Mouse (Mus musculus): ENCODE measurements around the gene Tbcb. TPM values are rescaled to one million over a fixed set of nuclear protein-coding genes. Genes with fewer than 3 reads are reported as not detected.
A peak's percentile ranks its signal among the peaks of the same experiment; 100 is the strongest.
"Not testable (repeated sequence)": the region's sequence is repeated elsewhere in the genome, so short reads cannot be mapped to it uniquely, and the experiment has no call there.

Gene Tbcb
- total RNA-seq, 2 experiments from 2014 or later, result 115 to 136 TPM

DNA sequence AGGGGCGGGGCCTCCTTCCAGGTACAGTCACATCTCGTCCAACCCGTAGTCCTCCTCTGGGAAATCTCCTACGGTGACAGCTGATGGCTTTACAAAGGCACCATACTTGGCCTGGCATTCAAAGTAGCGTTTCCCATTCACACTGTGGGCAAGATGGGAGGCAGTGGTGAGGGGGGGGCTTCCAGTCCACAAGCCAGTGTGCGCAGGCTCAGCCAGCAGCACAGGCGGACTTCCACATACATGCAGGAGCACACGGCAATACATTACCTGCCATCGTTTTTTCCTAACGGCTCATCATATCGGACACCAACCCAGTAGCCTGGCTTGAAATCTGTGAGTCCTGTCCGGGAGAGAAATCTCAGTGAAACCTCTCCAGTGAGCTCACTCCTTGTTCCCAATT, 7.9 kb downstream of the Tbcb start:
- DNase-seq (ENCODE audit: extremely low spot score in 1 of 2, low spot score in 1 of 2), result no peak

DNA sequence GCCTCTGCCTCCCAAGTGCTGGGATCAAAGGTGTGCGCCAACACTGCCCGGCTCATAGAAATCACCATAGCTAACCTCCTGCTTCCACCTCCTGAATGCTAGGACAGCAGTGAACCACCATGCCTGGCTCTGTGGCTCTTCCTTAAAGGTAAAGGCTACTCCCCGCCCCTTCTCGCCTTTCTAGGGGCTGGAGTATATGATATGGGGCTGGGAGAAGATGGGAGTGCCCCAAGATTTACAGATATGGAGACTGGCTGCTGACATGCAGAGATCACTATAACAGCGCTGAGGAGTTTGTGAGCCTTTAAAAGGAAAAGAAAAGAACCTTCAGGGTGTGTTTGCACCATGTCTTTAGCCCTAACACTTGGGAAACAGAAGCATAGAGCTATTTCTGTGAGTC, 9.9 kb downstream of the Tbcb start:
- DNase-seq (ENCODE audit: extremely low spot score in 1 of 2, low spot score in 1 of 2), result no peak

DNA sequence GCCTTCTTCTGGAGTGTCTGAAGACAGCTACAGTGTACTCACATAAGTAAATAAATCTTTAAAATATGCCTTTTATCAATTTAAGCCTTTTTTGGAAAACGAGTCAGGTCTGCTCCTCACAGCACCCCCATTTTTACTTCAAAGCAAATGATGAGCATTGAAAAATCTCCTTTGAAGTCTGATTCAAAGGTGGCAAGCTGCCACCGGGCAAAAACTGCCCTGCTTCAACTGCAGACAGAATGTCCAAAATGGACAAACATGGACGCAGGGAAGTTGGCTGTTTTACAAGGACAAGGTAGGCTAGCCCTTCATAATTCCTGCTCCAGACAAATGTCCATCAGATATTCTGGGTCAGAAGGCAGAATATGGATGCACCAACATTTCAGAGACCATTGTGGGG, 10.6 kb downstream of the Tbcb start:
- no peak for DNase-seq (ENCODE audit: extremely low spot score in 1 of 2, low spot score in 1 of 2)

- DNase-seq (ENCODE audit: extremely low spot score in 1 of 2, low spot score in 1 of 2), result no peak
Measured at GRCm38 (mm10) chr7:30220008-30220356, 12.1 kb downstream of the Tbcb start.

DNA sequence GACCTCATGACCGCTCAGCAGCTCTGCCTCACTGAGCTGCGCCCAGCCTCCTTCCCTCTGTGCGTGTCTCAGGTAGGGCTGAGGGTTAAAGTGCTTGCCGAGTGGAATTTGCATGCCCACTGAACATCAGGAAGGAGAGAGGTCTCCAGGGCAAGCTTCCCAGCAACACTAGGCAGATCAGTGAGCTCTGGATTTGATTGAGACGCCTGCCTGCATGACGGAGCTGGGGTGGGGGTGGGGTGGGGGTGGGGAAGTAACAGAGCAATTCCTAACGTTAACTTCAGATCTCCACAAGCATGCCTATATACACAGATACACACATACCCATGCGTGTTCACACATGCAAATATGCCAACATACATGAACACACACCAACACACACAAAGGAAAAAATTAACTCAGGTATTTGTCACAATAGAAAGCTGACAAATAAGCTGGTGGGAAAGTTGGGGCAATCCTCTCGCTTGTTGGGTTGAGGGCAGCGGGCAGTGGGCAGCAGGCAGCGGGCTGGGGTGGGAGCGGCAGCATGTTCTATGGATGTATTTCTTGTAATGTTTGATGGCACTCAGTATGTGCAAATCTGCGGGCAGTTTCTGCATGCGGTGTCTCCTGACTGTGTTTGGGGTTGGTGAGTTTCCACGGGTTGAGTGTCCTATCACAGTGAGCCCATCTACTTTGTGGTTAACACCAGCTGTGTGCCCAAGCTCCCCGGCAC, 12.6 kb downstream of the Tbcb start:
- peak in 1 of 2 experiments; percentile 67 for DNase-seq (ENCODE audit: extremely low spot score in 1 of 2, low spot score in 1 of 2)

DNA sequence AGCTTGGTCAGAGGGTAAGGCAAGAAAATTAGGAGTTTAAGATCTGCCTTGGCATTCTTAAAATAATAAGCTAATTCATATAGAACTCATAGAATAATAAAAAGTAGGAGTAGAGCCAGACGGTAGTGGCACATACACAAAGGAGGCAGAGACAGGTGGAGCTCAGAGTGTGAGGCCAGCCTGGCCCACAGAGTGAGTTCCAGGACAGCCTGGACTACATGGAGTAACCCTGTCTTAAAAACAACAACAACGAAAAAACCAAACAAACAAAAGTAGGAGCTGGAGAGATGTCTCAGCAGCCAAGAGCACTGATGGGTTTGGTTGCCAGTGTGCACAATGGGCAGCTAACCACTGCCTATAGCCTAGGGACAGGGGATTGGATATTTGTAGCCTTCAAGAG, 14.8 kb downstream of the Tbcb start:
- DNase-seq (ENCODE audit: extremely low spot score in 1 of 2, low spot score in 1 of 2), result no peak

DNA sequence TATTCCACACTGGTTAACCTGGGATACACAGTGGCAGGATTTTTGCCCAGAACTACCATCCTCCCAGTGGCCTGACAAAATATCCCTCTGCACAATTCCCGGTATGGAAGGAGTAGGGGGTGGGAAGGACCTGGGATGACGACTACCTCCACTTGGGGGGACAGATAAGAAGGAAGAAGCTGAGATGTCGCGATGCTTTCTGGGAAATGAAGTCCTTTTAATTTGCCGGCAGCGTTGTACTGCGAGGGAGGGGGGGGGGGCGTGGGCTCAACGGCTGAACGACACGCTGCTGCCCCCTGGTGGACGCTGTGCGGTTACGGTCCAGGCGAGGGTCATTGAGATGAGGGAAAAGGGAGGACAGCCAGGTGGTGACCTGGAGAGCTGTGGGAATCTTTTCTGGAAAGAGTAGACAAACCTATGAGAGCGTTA, 15.3 kb downstream of the Tbcb start:
- peak; percentile 56 to 88 for DNase-seq (ENCODE audit: extremely low spot score in 1 of 2, low spot score in 1 of 2)

- no peak for DNase-seq (ENCODE audit: extremely low spot score in 1 of 2, low spot score in 1 of 2)
Measured at GRCm38 (mm10) chr7:30215875-30216274, 16.2 kb downstream of the Tbcb start.

GRCm38 (mm10) chr7:30213881-30214280, 18.2 kb downstream of the Tbcb start:
- DNase-seq (ENCODE audit: extremely low spot score in 1 of 2, low spot score in 1 of 2), result no peak

GRCm38 (mm10) chr7:30211025-30211424, 21.0 kb downstream of the Tbcb start:
- DNase-seq (ENCODE audit: extremely low spot score in 1 of 2, low spot score in 1 of 2), result no peak

DNA sequence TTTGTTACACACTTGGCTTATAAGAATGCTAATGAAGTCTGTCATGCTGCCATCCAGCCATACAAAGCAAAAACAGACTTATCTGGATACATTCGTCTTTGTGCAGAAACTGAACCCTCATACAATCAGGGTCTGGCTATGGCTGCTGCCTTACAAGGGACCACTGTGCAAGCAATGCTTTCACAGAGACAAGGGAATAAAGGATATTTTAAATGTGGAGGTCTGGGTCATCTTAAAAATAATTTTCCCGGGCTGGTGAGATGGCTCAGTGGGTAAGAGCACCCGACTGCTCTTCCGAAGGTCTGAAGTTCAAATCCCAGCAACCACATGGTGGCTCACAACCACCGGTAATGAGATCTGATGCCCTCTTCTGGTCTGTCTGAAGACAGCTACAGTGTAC, 25.7 kb downstream of the Tbcb start:
- not testable (repeated sequence) for DNase-seq (ENCODE audit: extremely low spot score in 1 of 2, low spot score in 1 of 2)

DNA sequence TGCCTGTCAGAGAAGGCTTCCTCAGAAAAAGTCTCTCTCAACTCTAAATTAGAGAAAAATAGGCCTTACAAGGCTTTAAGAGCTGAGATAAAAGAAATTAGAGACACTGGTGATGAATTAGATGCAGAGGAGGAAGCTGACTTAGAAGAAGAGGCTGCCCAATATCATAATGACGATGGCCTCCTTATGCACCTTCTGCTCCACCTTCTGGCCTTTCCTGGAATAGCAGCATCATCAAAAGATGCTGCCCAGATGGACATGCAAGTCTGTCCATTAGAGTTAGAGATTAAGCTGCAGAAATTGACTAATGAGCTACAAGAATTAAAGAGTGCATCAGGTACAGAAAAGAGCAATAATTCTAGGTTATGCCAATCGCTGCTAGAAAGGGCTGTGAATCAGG, 26.7 kb downstream of the Tbcb start:
- DNase-seq (ENCODE audit: extremely low spot score in 1 of 2, low spot score in 1 of 2), result peak in 1 of 2 experiments; percentile 69

DNA sequence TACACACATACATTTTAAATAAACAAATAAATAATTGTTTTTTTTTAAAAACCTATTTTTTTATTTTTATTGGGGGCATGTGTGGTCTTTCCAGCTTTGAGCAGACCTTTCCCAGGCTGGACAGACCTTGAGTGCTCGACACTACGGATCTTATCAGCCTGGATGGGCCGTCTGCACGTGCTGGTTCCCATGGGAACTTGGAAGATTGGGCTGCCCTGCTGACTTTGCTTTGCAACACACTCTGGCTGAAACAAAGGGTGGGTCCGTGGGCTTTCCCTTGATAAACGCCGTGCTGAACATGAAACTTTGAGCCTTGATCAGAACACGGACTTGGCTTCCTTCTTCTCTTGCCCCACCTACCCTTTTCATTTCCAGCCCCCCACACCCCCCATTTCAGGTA, 27.7 kb downstream of the Tbcb start:
- no peak for DNase-seq (ENCODE audit: extremely low spot score in 1 of 2, low spot score in 1 of 2)

DNA sequence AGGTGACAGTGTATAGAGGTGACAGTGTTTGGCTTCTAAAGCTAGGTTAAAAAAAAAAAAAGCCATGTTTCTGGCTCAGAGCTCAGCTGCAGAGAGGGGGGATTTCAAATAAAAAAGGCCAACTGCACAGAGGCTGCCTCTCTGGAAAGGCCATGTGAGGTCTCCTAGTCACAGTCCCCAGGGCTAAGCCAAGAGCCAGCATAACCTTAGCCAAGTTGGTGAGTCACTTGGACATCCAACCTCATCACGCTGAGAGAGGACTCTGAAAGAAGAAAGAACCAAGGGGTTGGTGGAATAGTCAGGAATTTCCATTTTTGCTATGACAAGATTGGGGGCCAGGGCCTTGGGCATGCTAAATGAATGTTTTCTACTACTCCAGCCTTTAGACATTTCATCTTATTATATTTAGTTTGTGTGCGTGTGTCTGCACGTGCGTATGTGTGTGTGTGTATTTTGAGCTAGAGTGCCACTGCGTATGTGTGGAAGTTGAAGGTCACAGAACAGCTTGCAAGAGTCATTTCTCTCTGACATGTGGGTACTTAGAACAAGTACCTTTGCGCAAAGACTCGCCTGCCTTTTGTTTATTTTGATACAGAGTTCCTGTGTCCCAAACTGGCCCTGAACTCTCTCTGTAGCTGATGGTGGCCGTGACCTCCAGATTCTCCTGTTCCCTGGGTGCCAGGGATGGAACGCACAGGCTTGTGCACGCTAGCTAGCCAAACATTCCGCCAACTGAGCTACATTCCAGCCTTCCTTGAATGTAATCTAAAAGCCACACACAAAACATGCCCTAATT, 29.0 kb downstream of the Tbcb start:
- no peak for DNase-seq (ENCODE audit: extremely low spot score in 1 of 2, low spot score in 1 of 2)

- not testable (repeated sequence) for DNase-seq (ENCODE audit: extremely low spot score in 1 of 2, low spot score in 1 of 2)
Measured at GRCm38 (mm10) chr7:30200661-30201060, 31.4 kb downstream of the Tbcb start.

DNA sequence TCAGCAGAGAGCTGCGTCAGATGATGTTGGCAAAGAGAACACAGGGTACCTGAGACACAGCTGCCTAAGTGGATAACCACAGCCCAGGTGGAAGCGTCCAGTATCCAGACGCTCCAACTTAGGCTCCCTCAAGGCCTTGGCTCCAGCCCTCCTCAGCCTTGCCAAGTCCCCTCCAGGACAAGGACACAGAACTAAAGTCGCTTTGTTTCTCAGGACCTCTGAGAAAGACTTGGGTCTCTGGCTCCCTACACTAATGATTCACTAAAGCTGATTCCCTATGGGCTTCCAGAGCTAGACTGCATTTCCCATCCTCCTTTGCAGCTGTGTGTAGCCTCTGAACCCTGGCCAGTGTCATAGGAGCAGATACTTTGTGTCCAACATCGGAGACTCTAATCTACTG, 31.9 kb downstream of the Tbcb start:
- DNase-seq (ENCODE audit: extremely low spot score in 1 of 2, low spot score in 1 of 2), result no peak

DNA sequence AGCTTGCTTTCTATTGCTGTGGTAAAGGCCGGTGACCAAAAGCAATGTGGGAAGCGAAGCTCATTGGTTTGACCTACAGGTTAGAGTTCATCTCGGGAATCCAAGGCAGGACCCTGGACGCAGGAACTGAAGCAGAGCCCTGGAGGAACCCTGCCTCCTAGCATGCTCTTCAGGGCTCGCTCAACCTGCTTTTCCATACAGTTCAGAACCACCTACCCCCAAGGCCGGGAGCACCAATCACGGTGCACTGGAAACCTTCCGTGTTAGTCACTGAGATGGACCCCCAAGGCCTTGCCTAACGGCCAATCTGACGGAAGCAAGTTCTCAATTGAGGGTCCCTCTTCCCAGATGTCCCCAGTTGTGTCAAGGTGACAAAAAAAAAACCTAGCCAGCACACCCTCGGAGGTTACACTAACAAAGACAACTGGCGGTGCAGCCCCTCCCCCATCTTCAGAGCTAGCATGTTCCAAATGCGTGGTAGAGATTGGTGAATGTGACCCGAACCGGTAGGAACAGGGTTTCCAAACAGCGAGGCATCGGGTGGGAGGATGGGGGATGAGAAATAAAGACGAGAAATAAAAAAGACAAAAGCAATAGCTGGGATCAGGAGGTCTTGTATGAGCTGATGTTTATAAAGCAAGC, 32.5 kb downstream of the Tbcb start:
- no peak for DNase-seq (ENCODE audit: extremely low spot score in 1 of 2, low spot score in 1 of 2)

DNA sequence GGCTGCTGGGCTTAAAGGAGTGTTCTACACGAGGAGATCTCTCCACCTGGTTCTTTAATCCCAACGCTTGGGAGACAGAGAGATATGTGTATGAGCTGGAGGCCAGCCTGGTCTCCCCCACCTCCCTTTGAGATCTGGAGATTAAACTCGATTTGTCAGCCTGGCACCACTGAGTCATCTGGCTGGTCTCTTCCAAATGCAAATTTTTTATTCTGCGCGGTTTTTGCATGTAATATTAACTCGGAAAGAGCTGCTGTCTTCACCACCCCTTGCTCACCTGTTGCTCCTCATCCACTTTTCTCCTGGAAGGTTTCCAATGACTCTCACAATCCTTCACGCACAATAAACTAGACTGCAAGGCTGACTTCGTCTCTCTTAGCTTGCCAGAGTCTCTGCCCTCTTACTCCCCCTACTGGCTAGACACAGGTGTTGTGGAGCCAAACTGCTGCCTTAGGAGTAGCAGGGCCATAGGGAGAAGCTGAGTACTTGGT, 33.5 kb downstream of the Tbcb start, which contains the start of gene Capns1:
Gene Capns1, minus strand, starts transcription at position 331 of the 491 bp plus-strand sequence.
- DNase-seq (ENCODE audit: extremely low spot score in 1 of 2, low spot score in 1 of 2), result peak in 1 of 2 experiments; percentile 53

DNA sequence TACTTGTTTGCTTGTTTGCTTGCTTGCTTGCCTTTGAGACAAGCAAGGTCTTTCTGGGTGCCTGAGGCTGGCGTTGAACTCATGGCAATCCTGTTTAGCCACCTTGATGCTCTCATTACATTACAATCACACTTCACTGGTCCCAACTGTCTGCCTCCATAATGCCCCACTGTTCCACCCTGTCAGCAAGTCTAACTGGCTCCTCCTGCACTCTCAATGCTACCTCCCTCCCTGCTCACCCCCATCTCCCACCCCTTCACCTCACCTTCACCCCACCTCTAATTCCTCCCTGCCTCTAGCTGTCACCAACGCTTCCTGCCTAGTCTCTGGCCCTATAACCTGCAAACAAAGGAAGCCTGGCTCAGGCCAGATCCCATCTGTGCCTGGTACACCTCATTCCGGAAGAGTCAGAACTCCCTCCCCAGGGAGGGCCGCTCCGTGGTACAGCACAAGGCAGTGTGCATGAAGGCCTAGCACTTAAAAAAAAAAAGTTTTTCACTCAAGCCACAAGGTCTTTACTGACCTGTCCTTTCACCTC, 34.4 kb downstream of the Tbcb start:
- no peak for DNase-seq (ENCODE audit: extremely low spot score in 1 of 2, low spot score in 1 of 2)

- DNase-seq (ENCODE audit: extremely low spot score in 1 of 2, low spot score in 1 of 2), result no peak
Measured at GRCm38 (mm10) chr7:30196171-30196570, 35.9 kb downstream of the Tbcb start.

GRCm38 (mm10) chr7:30195461-30195860, 36.6 kb downstream of the Tbcb start:
- no peak for DNase-seq (ENCODE audit: extremely low spot score in 1 of 2, low spot score in 1 of 2)
